Mouse (Mus musculus): ENCODE measurements around the gene Zfp952. TPM values are rescaled to one million over a fixed set of nuclear protein-coding genes. Genes with fewer than 3 reads are reported as not detected.
A peak's percentile ranks its signal among the peaks of the same experiment; 100 is the strongest.

The Zfp952 gene
- polyA plus RNA-seq (2015; fragmentation: Nextera tagmentation; extraction: Ambion mirVana), result 22.0 and 22.6 TPM in 2 replicates

GRCm38 (mm10) chr17:32992699-32993474, at the start of gene Zfp952:
TSS of gene Zfp952 (plus strand) at chr17:32993129.
- Histone ChIP-seq H3K4me2 (replicated peaks) (peak within 1 kb of the TSS; percentile 62), H3K9ac (replicated peaks) (peak within 1 kb of the TSS; percentile 62), H3K27me3 (no peaks in the 10 kb centered on the region), H3K4me1 (peaks cover 16% of the 10 kb centered on the region), H3K36me3 (peaks cover 22% of the 10 kb centered on the region), H3K27ac (replicated peaks) (peak within 1 kb of the TSS; percentile 81), H3K4me3 (peak within 1 kb of the TSS; percentile 58), H3K9me3 (no peaks in the 10 kb centered on the region)
- ATAC-seq (replicated peaks), result peak; percentile 99
- under 1% methylated on average over 21 of the region's 21 CpGs for WGBS

- 81% methylated on average over 3 of the region's 3 CpGs for WGBS
- peaks cover 16% of the 10 kb centered on the region for H3K4me1 ChIP-seq
- H3K9ac ChIP-seq (replicated peaks), result no peak overlapping the region
- no peak for ATAC-seq (replicated peaks)
- H3K9me3 ChIP-seq, result no peaks in the 10 kb centered on the region
- no peaks in the 10 kb centered on the region for H3K36me3 ChIP-seq
- H3K4me2 ChIP-seq (replicated peaks), result no peak overlapping the region
- no peaks in the 10 kb centered on the region for H3K27me3 ChIP-seq
- no peak overlapping the region for H3K4me3 ChIP-seq
- no peak overlapping the region for H3K27ac ChIP-seq (replicated peaks)
Observed at GRCm38 (mm10) chr17:32943661-32944060, 49.3 kb upstream of the Zfp952 start.

- Histone ChIP-seq H3K4me1 (peaks cover 16% of the 10 kb centered on the region), H3K9me3 (no peaks in the 10 kb centered on the region), H3K27me3 (no peaks in the 10 kb centered on the region), H3K9ac (replicated peaks) (no peak overlapping the region), H3K36me3 (no peaks in the 10 kb centered on the region), H3K27ac (replicated peaks) (no peak overlapping the region), H3K4me3 (no peak overlapping the region), H3K4me2 (replicated peaks) (no peak overlapping the region)
- no peak for ATAC-seq (replicated peaks)
- WGBS, result 65% methylated on average over 3 of the region's 3 CpGs
Observed at GRCm38 (mm10) chr17:32944402-32945035, 48.4 kb upstream of the Zfp952 start.

- Histone ChIP-seq H3K27me3 (no peaks in the 10 kb centered on the region), H3K36me3 (no peaks in the 10 kb centered on the region), H3K9me3 (no peaks in the 10 kb centered on the region), H3K9ac (replicated peaks) (peak overlapping the region; percentile 47), H3K27ac (replicated peaks) (0 out of 2 replicates have a peak overlapping the region, but pooled peaks have one; percentile 19), H3K4me1 (peaks cover 16% of the 10 kb centered on the region), H3K4me2 (replicated peaks) (peak overlapping the region; percentile 58), H3K4me3 (peak overlapping the region; percentile 49)
- WGBS, result 72% methylated on average over 9 of the region's 9 CpGs
- ATAC-seq (replicated peaks), result no peak
Observed at GRCm38 (mm10) chr17:32946716-32947115, 46.2 kb upstream of the Zfp952 start.

GRCm38 (mm10) chr17:32947215-32947914, 45.6 kb upstream of the Zfp952 start, which contains the start of gene Cyp4f13:
TSS of gene Cyp4f13 (minus strand) at chr17:32947402.
- Histone ChIP-seq H3K4me3 (peak within 1 kb of the TSS; percentile 49), H3K9ac (replicated peaks) (peak within 1 kb of the TSS; percentile 47), H3K4me2 (replicated peaks) (peak within 1 kb of the TSS; percentile 58), H3K36me3 (no peaks in the 10 kb centered on the region), H3K9me3 (no peaks in the 10 kb centered on the region), H3K27me3 (no peaks in the 10 kb centered on the region), H3K27ac (replicated peaks) (peak within 1 kb of the TSS; percentile 24; the same call in 1 of the 2 replicates), H3K4me1 (peaks cover 16% of the 10 kb centered on the region)
- ATAC-seq (replicated peaks), result peak; percentile 94
- 39% methylated on average over 12 of the region's 12 CpGs for WGBS

- Histone ChIP-seq H3K9me3 (no peaks in the 10 kb centered on the region), H3K27ac (replicated peaks) (no peak overlapping the region), H3K4me3 (no peak overlapping the region), H3K9ac (replicated peaks) (no peak overlapping the region), H3K4me2 (replicated peaks) (no peak overlapping the region), H3K4me1 (peaks cover 16% of the 10 kb centered on the region), H3K36me3 (no peaks in the 10 kb centered on the region), H3K27me3 (no peaks in the 10 kb centered on the region)
- ATAC-seq (replicated peaks), result no peak
- WGBS, result 88% methylated on average over 3 of the region's 3 CpGs
Observed at GRCm38 (mm10) chr17:32950136-32950535, 42.8 kb upstream of the Zfp952 start.

- H3K4me2 ChIP-seq (replicated peaks), result no peak overlapping the region
- H3K4me1 ChIP-seq, result peaks cover 16% of the 10 kb centered on the region
- no peak overlapping the region for H3K27ac ChIP-seq (replicated peaks)
- H3K4me3 ChIP-seq, result no peak overlapping the region
- H3K36me3 ChIP-seq, result no peaks in the 10 kb centered on the region
- H3K27me3 ChIP-seq, result no peaks in the 10 kb centered on the region
- no peak for ATAC-seq (replicated peaks)
- H3K9me3 ChIP-seq, result no peaks in the 10 kb centered on the region
- WGBS, result 83% methylated on average over 11 of the region's 11 CpGs
- H3K9ac ChIP-seq (replicated peaks), result no peak overlapping the region
Observed at GRCm38 (mm10) chr17:32951006-32951405, 41.9 kb upstream of the Zfp952 start.

- WGBS, result 32% methylated on average over 16 of the region's 16 CpGs
Observed at GRCm38 (mm10) chr17:32951441-32951840, 41.5 kb upstream of the Zfp952 start.

GRCm38 (mm10) chr17:32965253-32965622, 27.7 kb upstream of the Zfp952 start:
- peak overlapping the region; percentile 84; the same call in 1 of the 2 replicates for H3K27ac ChIP-seq (replicated peaks)
- WGBS, result under 1% methylated on average over 14 of the region's 14 CpGs

More at GRCm38 (mm10) chr17:32951441-32951840, 41.5 kb upstream of the Zfp952 start:
- H3K4me1 ChIP-seq, result peaks cover 13% of the 10 kb centered on the region
- no peak overlapping the region for H3K4me2 ChIP-seq (replicated peaks)
- H3K4me3 ChIP-seq, result no peak overlapping the region
- H3K27me3 ChIP-seq, result no peaks in the 10 kb centered on the region
- H3K36me3 ChIP-seq, result no peaks in the 10 kb centered on the region
- no peak overlapping the region for H3K9ac ChIP-seq (replicated peaks)
- H3K9me3 ChIP-seq, result no peaks in the 10 kb centered on the region
- no peak overlapping the region for H3K27ac ChIP-seq (replicated peaks)
- no peak for ATAC-seq (replicated peaks)

GRCm38 (mm10) chr17:32965623-32966290, 27.2 kb upstream of the Zfp952 start, which contains the start of gene Zfp472:
TSS of gene Zfp472 (plus strand) at chr17:32965814.
- Histone ChIP-seq H3K9me3 (no peaks in the 10 kb centered on the region), H3K27me3 (no peaks in the 10 kb centered on the region), H3K36me3 (no peaks in the 10 kb centered on the region), H3K9ac (replicated peaks) (peak within 1 kb of the TSS; percentile 80), H3K27ac (replicated peaks) (peak within 1 kb of the TSS; percentile 84), H3K4me3 (peak within 1 kb of the TSS; percentile 92), H3K4me1 (peaks cover 21% of the 10 kb centered on the region), H3K4me2 (replicated peaks) (peak within 1 kb of the TSS; percentile 85)
- under 1% methylated on average over 33 of the region's 33 CpGs for WGBS
- peak; percentile 100 for ATAC-seq (replicated peaks)

More at GRCm38 (mm10) chr17:32965253-32965622, 27.7 kb upstream of the Zfp952 start:
- H3K27me3 ChIP-seq, result no peaks in the 10 kb centered on the region
- H3K9me3 ChIP-seq, result no peaks in the 10 kb centered on the region
- H3K36me3 ChIP-seq, result no peaks in the 10 kb centered on the region
- H3K4me2 ChIP-seq (replicated peaks), result peak overlapping the region; percentile 85
- peaks cover 21% of the 10 kb centered on the region for H3K4me1 ChIP-seq
- peak overlapping the region; percentile 92 for H3K4me3 ChIP-seq
- peak overlapping the region; percentile 64 for H3K9ac ChIP-seq (replicated peaks)
- ATAC-seq (replicated peaks), result peak; percentile 74

- whole genome bisulfite sequencing, result 82% methylated on average over 4 of the region's 4 CpGs
- Histone ChIP-seq H3K27ac (replicated peaks) (no peak overlapping the region), H3K27me3 (no peaks in the 10 kb centered on the region), H3K4me1 (no peaks in the 10 kb centered on the region), H3K9ac (replicated peaks) (no peak overlapping the region), H3K4me2 (replicated peaks) (no peak overlapping the region), H3K36me3 (peaks cover 37% of the 10 kb centered on the region), H3K4me3 (no peak overlapping the region), H3K9me3 (no peaks in the 10 kb centered on the region)
- ATAC-seq (replicated peaks), result no peak
Observed at GRCm38 (mm10) chr17:32981361-32981760, 11.6 kb upstream of the Zfp952 start.
